Mouse (Mus musculus) large intestine, adult 2 months (tissue): ENCODE data around the gene 4930596D02Rik. TPM values are rescaled to one million over a fixed set of nuclear protein-coding genes. Genes with fewer than 3 reads are reported as not detected.

Experiments used
- DNase-seq: peaks from one replicate; pipeline ENCODE4 v3.0.0-alpha.2; 2012; ENCODE audit warnings: low read depth, low spot score
- WGBS: fragments of 180-500 bp; shearing (Covaris S2); methylation state at CpG from one replicate; pipeline ENCODE4 v1.1.7; 2018; 5-methylcytosine and 5-hydroxymethylcytosine counted together
- polyA plus RNA-seq: library from polyadenylated mRNA; depleted of rRNA; stranded (reverse); fragments of >200 nt; gene quantifications from 2 replicates; pipeline ENCODE4 v1.2.3, GENCODE M21; 2012; rRNA removed

Gene 4930596D02Rik
- polyA plus RNA-seq: not detected in 2 replicates

- WGBS: 55% methylated on average over 4 of the region's 4 CpGs
- DNase-seq: no peak
Observed at GRCm38 (mm10) chr14:35811878-35812277, at the start of gene 4930596D02Rik. 4930596D02Rik (minus strand) TSS chr14:35811978.

DNA sequence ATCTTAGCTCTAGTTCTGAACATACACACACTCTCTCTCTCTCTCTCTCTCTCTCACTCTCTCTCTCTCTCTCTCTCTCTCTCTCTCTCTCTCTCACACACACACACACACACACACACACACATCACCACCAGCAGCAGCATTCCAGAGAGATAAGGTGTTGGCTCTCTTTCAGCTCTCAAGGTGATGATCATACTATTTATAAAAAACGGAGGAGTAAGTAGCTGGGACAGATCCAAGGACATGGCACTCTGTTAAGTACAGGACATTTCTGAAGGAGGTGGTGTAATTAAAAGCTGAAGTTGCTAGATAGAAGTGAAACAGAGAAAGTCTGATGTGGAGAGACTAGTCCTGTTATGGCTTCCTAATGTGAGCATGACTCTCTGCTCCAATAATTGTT is 41.5 kb upstream of the 4930596D02Rik start:
- DNase-seq: no peak
- 53% methylated on average over 1 of the region's 1 CpGs for WGBS

- DNase-seq: no peak
- 79% methylated on average over 6 of the region's 6 CpGs for WGBS
Observed at GRCm38 (mm10) chr14:35845271-35845670, 33.5 kb upstream of the 4930596D02Rik start.

- WGBS: 76% methylated on average over 7 of the region's 7 CpGs
- DNase-seq: no peak
Observed at GRCm38 (mm10) chr14:35842111-35842721, 30.4 kb upstream of the 4930596D02Rik start.

DNA sequence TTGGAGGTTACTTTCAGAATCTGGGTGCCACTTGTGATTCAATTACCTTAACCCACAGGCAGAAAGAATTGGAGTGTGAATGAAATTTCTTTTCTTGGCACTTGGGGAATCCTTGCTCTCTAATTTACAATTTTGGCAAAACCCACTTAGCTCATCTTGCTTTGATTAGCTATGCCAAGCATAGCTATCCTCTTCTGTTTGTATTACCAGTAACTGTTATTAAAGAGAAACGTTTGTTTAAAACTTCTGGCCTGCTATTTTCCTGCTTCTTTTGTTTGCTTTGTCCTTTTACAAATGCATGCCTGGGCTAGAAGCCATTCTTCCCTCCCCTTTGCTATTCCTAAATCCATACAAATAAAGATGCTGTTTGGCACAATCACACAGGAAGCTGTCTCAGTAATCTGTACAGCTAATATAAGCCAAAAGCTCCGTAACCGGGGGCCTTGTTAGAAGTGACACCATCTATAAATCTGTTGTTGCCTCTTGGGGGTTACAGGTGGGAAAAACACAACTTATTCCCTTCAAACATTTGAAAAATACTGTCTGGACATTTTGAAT is 19.0 kb downstream of the 4930596D02Rik start:
- no peak for DNase-seq
- WGBS: 40% methylated on average over 3 of the region's 3 CpGs

DNA sequence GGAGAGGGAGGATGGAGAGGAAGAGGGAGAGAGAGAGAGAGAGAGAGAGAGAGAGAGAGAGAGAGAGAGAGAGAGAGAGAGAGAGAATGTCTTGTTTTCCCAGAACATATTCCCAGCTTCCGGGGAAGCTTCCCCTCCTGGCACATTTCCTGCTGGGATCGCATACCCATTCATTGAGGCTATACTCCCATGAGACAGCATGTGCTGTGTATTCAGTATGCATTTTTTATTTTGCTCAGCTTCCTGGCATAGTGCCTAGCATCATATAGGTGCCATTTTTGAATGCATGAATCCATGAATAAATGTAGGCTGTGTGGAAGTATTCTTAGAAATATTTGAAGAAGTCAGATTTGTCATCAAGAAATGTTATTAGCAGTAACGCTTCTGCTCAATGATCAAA is 31.7 kb downstream of the 4930596D02Rik start:
- 86% methylated on average over 3 of the region's 3 CpGs for WGBS
- DNase-seq: no peak

GRCm38 (mm10) chr14:35773306-35773705 is 38.5 kb downstream of the 4930596D02Rik start:
- 80% methylated on average over 1 of the region's 1 CpGs for WGBS
- no peak for DNase-seq
